Mouse (Mus musculus) kidney, adult 2 months (tissue): ENCODE results near the gene Nfe2l2.

Experiments used
- CTCF ChIP-seq: fragments of 200-500 bp; conservative IDR thresholded peaks from 2 replicates; pipeline ENCODE4 v1.5.1; 2011; ENCODE audit warnings: low read depth, mild to moderate bottlenecking, control low read depth, low read length, moderate library complexity, mixed read lengths; ENCODE audit not compliant: insufficient read depth, insufficient read length
- POLR2A ChIP-seq: fragments of 200-500 bp; IDR thresholded peaks from one replicate; pipeline ENCODE4 v1.6.1; 2011; ENCODE audit warnings: low read depth, low read length, control low read depth

DNA sequence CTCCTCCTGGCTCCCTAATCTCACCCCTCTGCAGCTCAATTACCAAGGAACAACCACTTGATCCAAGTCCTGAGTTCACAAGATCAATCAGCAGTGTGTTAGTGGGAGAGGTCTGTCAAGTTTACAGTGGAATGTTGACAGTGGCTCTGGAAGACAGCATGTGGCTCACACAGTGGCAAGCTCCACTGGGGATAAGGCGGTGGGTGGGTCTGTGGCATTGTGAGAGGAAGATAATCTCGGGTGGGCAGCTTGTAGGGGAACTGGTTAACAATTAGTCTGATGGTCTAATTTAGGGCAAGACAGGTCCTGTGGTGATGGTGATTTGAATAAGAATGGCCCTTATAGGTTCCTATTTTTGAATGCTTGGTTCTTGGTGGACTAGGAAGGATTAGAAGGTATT lies 27.5 kb upstream of the Nfe2l2 start:
- TF ChIP-seq CTCF: no peak
- no peak for TF ChIP-seq POLR2A
